Mouse (Mus musculus) layer of hippocampus, postnatal 10 days (tissue): ENCODE data around the gene Colgalt2. TPM values are rescaled to one million over a fixed set of nuclear protein-coding genes. Genes with fewer than 3 reads are reported as not detected.
A peak's percentile ranks its signal among the peaks of the same experiment; 100 is the strongest.

ENCODE experiments used
- DNase-seq, 2 experiments: peaks; one replicate each; pipeline ENCODE4 v3.0.0; 2021; ENCODE audit warnings: low spot score in 2 of 2
- total RNA-seq, 2 experiments: library from RNA; stranded (reverse); gene quantifications; 2 replicates each; pipeline ENCODE4 v1.2.3; 2021

Colgalt2 gene
- total RNA-seq, 2 experiments from 2014 or later, result 9.7 to 10.1 TPM

GRCm38 (mm10) chr1:152531498-152531897 is 131.9 kb downstream of the Colgalt2 start:
- DNase-seq, result no peak

DNA sequence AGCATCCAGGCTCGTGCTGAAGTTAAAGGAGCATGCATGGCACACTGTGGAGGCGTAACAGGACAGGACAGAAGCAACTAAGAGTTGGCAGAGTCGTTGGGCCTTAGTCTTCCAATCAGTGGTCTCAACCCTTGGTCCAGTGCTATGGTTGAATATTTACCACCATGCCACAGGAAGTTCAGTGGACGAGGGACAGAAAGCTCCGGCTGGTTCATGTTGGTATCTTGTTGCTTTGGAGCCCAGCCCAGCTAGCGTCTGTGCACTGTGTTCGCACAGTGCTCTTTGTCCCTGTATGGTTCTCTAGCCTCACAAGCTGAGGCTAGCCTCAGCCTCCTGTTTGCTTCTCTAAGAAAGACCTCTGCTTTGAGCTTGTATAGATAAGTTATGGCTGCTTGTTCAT is 134.9 kb downstream of the Colgalt2 start:
- DNase-seq, result no peak

DNA sequence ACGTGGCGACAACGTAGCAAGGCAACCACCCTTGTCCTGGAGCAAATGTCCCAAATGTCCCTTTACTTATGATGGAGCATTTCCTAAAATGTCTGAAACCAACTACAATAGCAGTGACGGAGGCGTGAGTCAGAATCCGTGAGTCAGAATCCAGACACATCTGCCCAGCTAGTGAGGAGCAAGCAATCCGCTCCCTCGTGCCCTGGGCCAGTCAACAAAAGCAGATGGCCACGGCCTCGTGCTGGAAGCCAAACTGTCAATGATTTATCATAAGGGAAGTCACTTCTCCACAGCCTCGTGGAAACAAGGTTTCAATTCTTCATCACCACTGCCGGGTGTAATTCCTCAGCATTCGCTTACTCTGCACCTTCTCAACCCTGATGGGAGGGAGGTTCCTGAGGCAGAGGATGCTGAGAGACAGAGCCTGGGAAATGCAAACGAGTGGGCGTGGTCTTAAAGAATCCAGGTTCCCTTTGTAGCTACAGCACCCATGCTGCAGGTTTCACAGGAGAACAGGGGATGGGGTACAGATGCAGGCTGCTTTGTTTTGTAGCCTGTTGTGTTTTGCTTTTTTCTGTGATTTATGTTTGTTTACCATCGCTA is 136.9 kb downstream of the Colgalt2 start:
- DNase-seq, result no peak

- no peak for DNase-seq
Observed at GRCm38 (mm10) chr1:152537186-152537585, 137.6 kb downstream of the Colgalt2 start.

- DNase-seq, result no peak
Observed at GRCm38 (mm10) chr1:152538817-152539216, 139.2 kb downstream of the Colgalt2 start.

DNA sequence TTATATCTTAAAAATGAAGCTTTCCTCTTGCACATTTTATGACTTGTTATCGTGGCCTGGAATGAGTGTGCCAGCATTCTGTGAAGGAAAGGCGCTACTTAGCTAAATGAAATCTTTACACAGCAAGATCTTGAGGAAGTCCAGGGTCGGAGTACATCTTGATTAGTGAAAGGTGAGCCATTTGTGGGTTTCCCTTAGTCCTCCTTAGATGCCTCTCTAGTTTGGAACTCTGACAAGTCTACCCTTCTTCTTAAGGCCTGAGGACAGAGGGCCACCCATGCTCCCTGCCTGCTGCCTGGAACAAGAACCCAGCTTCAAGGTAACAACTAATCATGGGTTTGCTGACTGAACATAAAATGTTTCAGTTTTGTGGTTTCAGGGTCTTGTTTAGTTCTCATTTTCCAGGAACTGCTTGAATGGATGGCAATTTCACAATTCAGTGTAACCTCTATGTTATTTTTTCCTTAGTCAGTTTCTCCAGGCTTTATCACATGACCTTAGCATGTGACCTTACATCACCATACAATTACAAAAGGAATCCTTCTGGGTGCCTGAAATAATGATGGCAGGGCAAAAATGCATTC is 140.8 kb downstream of the Colgalt2 start:
- DNase-seq, result no peak

DNA sequence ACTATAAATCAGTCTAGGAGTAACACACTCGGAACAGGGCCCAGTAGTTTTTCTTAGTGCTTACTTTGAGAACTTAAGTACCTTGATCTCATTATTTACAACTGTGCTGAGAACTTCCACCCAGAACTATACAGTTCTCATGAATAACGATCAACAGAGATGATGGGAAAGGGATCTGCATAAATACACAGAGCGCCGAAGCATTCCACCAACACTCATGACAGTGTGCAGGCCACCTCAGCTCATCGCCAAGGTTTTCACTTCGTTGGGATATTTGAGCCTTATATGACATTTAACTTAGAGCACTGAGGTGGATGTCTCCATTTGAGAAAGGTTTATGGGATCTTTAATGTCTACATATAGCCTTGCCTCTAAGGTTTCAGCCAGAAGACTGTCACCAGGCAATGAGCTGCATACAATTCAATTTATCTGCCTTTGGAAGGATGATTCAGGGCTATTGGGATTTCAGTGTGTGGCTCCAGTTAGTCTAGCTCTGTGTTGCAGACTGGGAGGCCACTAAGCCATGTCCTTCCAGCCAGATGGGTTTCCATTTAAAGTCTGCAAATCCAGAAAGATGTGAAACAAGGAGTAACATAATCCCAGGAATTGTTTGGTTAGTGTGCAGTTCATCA is 143.2 kb downstream of the Colgalt2 start:
- DNase-seq, result no peak

DNA sequence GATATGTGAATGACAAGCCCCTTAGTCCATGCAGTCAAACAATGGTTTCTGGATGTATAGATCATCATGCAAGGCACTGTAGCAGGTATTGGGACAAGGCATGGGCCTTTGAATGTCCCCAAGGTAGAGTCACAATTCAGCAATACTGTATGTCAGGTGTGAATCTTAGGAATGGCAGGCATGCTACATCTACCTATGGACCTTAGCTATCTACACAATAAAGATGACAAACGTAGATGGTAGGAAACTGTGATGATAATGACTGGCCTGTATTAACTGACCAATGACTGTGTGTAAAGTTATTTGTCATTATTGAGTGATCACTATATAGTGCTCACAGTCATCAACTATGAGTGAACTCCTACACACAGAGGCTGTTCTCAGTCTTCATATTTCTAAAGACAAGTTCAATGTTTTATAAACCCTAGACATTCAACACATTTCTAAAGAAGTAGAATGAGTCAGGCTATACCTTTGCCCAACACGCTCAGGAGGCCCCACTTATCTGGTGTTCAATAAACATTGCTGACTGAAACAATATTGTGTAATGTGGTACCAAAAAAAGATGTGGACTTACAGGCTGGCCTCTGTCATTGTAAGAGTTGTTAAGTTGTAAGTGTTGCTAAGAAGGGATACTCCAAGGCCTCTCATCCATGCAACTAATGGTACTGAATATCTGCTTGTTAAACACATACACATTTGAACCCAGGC is 144.0 kb downstream of the Colgalt2 start:
- no peak for DNase-seq

DNA sequence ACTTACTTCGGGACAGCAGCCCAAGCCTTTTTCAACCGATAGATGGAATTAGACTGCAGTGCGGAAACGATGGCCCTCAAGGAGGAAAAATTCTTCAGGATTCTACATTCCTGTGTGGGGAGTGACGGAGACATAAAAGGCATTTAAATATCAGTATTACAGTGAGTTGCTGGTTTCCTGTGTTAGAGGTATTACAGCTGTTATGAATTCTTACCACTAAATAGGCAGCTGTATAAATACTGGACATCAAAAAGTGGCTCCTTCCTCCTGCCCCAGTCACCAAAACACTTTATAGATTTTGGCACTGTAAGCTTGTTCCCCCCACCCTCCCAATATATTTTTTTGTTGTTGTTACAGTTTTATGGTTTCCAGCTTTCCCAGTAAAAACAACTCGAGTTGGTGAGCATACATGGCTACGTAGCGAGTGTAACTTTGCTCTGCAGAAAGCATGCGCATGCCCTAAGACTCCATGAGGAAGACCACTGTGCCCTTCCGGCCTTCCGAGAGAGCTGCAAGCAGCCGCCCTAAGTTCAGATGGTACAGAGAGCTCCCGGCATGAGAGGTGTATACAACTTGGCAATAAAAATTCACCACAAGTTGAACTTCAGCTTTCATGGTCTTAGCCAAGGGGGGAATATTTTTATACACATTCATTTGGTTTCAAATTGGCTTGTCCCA is 149.6 kb downstream of the Colgalt2 start:
- DNase-seq, result no peak

DNA sequence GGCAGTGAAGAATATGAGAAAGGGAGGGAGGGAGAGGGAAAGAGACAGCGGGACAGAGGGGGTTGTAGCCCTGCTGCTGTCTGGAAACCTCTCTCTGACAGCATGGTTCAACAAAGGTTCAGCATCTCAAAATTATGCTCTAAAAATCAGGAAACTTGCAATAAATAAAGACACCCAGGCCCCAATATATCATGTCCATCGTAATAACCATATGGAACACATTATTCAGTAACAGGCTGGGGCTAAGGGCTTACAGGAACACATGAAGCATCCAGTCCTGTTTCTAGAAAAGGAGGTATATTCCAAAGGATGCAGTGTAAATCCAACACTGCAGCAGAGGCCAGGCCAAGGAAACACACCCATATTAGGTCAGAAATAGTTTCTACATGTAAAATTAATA is 150.9 kb downstream of the Colgalt2 start:
- no peak for DNase-seq

- DNase-seq, result no peak
Observed at GRCm38 (mm10) chr1:152550973-152551372, 151.3 kb downstream of the Colgalt2 start.

DNA sequence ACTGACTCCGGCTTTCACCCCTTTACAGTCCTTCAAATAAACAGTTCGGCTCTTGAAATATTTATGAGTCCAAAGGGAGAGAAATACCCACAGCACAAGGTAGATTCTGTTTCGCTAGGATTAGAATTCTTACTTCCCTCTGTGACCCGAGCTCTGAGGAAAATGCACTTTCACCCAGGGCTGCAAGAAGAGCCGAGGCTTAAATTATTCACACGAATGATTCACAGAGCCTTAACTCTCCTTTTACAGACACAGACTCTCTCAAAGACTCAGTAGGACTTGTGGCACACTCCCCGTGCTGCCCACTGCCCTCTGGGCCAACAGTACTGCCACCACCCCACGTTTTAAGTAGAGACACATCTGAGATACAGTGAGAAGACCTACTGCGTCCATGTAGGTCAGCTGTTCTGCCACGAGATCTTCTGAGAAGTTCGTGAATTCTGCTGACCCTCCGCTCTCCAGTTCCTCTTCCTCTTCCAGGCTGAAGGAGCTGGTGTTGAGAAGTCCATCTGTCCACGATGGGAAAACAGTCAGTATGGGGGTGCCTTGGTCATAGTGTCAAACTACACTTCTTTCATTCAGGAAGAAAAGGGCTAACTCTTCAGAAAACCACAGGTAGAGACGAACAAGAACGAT is 154.4 kb downstream of the Colgalt2 start:
- no peak for DNase-seq

- DNase-seq, result peak; percentile 52 to 72
Observed at GRCm38 (mm10) chr1:152555944-152556573, 156.4 kb downstream of the Colgalt2 start.

GRCm38 (mm10) chr1:152556576-152557281 is 157.1 kb downstream of the Colgalt2 start:
- no peak for DNase-seq

Other genes with a start within 250 kb of the Colgalt2 start
- 10 to 100 TPM; 26.0 to 28.9 TPM for gene Tsen15, start 13.1 kb upstream of the Colgalt2 start, total RNA-seq